Mouse (Mus musculus) liver (tissue): ENCODE measurements at regions not wholly inside any gene's neighbourhood (a gene's known extent, or its start where the extent isn't known, plus 50 kb on each side); places are given as distances from the start of the nearest gene placed in this dataset.
"Not testable (repeated sequence)": the region's sequence is repeated elsewhere in the genome, so short reads cannot be mapped to it uniquely, and the experiment has no call there.

Experiments
- DNase-seq: peaks from one replicate; pipeline ENCODE4 v3.0.0-alpha.2; 2020; ENCODE audit warnings: mixed read lengths

DNA sequence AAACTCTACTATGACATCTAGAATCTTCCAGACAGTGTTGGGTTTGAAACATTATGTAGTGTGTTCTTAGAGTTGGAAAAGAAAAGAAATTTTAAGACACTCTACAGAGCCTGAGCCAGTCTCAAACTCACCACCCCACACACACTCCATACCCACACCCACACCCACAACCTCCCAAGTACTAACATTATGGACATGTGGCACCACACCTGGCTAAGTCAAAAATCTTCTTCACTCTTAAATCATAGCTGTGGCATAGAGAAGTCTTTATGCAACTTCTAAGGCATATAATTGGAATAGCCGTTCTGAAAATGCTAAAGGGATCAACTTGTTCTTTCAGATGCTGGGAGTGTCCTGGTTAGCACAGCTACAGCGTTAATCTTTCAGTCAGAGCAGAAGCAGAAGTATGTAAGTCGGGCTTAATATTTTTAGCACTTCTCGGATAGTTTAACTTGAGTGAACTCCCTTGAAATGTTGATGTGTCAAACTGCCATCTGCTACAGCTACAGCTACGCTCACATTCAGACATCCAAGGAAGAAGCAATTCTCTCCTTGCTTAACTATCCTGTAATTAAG is 68.6 kb upstream of the Creb1 start:
- DNase-seq, result no peak

DNA sequence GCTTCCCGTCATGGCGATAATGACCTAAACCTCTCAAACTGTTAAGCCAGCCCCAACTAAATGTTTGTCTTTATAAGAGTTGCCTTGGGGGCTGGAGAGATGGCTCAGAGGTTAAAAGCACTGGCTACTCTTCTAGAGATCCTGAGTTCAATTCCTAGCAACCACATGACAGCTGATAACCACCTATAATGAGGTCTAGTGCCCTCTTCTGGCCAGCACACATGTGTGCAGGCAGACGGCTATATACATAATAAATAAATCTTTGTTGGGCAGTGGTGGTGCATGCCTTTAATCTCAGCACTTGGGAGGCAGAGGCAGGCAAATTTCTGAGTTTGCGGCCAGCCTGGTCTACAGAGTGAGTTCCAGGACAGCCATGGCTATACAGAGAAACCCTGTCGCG is 70.8 kb upstream of the Creb1 start:
- DNase-seq, result not testable (repeated sequence)

DNA sequence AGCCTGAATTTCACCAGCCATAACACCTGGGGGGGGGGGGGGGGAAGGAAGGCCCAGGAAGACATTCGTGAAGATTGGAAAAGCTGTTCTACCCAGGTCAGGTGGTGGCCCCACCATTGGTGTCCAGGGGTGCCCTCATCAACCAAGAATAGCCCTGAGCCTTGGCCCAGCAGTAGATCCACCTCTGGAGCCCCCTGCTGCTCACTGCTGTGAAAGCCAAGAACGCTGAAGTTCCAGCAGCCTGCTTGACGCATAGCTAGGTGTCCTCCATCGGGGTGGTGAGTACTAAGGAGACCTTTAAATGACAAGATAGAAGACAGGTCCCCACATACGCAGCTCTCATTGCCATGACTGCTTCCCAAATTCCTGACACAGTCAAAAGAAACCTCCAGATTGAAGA is 74.6 kb upstream of the Creb1 start:
- no peak for DNase-seq

DNA sequence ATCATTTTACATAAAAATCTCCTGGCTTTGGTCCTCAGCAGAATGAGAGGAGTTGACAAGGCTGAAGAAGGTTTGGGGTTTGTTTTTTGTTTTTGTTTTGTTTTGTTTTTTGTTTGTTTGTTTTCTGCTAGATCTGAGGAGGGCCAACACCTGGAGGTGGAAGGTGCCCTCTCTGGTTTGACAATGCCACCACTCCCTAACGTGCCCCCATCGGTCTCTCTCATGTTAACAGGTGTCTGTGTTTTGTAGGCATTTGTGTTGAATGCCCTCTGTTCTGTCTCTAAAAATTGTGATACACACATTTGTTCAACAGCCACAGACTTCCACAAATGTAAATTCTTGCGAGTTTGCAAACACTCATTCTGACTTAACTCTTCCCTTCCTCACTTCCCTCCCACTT is 83.3 kb upstream of the Creb1 start:
- DNase-seq, result no peak

DNA sequence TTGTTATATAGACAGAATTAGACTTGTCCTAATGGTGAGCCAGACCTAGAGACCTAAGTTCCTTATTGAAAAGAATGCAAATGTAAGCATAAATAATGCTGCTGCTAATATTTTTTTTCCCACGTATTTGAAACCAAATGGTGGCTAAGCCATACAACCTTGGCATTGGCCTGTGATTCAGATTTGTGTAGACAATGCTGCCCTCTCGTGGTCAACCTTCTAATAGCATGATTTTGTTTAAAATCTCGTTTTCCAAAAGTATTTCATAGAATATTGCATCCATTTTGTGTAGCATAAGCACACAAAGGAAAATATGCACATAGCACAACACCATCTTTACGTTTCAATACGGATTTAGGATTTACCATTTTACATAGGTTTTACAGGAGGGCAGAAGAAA is 84.4 kb upstream of the Creb1 start:
- DNase-seq, result peak; percentile 22

DNA sequence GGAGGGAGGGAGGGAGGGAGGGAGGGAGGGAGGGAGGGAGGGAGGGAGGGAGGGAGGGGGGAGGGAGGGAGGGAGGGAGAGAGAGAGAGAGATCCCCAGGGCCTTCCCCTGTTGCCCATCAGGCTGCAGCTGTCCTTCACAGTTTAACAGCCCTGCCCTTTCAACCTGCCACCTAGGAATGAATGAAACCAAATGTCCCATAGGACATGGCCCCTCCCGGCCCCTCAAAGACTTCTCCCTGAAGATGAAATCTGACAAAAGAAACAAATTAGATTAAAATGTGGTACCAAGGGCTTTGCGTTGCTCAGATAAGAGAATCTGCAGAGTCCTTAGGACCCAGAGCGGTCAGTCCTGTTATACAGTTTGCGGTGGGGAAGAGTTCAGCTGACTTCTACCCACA is 86.0 kb upstream of the Creb1 start:
- DNase-seq, result no peak

DNA sequence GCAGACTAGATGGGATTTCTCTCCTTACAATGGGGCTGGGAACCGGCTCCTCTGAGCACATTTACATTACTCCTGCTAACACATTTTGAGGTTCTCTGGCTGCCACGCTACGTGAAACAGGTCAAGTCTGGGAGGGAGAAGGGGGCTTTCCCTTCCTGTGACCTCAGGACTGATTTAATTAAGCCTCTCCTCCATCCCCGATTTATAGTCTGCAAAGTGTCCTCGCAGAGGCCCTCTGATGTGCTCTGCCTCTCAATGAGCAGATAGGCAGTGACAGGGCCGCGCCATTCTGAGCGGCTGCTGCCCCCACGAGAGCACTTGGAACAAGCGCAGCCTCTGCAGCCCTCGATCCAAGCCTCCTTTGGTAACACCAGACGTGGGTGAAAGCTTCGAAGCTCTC is 86.5 kb upstream of the Creb1 start:
- DNase-seq, result peak; percentile 62

DNA sequence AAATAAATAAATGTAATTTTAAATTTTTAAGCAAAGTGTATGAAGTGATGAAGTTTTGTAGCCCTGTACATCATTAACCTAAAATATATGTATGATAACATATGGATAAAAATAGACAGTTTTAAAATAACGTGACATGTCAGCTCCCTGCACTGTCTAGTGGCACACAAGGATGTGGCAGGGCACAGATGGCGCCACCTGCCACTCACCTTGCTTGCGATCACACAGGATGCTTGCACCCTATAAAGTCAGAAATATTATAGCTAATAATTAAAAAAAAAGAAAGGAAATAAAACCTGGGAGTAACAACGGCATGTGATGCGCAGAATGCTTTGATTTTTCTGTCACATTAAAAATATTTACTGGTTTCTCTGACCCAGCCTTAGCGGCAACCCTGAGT is 89.0 kb upstream of the Creb1 start:
- no peak for DNase-seq

DNA sequence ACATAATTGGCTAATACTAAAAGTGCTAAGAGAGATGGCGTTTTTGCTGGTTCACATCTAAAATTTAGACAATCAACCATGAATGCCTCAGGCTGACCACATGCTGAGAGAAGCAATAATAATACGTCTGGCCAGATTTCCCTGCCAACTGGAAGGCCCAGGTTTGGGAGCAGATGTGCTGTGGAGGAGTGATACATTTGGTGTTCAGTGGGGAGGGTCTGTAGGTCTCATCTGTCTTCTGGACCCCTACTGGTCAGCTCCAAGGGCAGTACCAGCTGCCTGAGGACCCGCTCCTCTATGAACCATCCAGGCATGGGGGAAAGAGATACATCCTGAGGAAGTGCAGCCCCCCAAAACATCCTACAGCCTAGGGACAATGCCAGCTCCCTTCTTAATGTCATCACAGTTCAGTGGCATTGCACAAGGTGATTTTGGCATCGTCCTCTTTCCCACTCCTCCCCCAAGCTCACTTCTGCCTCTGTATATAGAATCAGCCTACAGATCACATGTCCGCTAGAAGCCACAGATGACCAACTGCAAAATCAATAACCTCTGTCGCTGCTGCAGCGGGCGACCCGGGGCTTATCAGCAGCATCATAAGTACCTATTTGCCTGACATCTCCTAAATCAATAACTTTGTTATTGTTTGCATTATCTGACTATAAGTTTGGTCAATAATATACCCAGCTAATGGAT is 90.1 kb upstream of the Creb1 start:
- no peak for DNase-seq

DNA sequence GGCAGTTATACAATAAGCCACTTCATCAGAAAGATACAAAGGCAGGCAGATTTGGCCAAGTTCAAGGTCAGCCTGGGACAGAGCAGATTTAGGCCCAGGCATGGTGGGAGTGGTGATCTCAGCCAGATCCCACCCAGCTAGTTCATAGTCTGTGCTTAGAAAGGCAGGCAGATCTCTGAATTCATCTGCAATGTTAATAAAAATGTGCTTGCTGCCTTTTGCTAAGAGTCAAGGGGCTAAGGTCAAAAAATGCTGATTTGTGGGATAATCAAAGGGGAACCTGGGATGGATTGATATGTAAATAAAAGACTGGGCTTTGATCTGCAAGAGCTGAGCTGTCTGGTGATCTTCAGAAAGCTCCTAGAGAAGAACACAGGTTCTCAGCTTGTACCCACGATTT is 109.2 kb upstream of the Creb1 start:
- DNase-seq, result no peak

DNA sequence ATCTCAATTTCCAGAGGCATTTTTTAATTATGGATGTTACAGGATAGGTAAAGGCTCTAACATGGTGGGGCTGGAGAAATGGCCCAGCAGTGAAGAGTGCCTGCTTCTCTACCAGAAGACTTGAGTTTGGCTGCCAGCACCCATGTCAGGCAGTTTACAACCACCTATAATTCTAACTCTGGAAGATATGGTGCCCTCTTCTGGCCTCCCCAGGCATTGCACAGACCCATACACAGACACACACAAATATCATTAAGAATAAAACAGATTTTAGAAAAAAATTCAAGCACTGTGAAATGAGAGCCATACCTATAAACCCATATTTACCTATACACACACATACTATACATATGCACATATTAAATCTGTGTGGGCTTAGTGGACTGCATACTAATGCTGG is 113.9 kb upstream of the Creb1 start:
- peak; percentile 9 for DNase-seq

DNA sequence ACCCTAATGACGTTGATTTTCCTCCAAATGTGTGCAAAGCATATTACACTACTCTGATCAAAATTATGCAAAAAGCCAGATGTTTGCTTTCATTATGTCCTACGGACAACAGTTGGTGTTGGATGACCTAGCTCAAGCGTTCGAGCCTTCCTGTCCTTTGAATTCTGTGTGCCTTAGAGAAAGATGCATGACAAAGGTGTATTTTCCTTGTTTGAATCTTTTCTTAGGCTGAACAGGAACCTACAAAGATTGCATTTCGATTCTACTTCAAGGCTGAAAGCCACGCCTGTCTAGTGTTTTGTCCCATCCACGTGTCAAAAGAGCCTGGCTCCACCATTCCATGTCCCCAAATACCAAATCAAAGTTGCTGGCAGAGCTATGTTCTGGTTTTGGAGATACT is 116.5 kb upstream of the Creb1 start:
- no peak for DNase-seq

DNA sequence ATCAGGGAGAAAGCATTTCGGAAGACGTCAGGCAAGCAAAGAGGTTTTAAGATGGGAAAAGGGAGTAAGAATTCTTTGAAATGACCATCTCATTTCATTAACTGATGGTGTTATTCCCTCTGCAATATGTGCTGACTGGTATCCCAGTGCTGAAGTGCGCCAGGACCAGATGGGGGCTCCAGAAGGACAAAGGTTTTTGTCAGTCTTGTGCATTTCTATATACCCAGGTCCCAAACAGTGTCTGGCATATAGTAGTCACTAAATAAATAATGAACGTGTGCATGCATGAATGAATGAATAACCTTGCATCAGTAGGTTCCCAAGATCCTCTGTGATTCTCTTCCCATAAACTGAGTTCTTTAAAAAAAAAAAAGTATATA is 119.3 kb upstream of the Creb1 start:
- DNase-seq, result no peak

DNA sequence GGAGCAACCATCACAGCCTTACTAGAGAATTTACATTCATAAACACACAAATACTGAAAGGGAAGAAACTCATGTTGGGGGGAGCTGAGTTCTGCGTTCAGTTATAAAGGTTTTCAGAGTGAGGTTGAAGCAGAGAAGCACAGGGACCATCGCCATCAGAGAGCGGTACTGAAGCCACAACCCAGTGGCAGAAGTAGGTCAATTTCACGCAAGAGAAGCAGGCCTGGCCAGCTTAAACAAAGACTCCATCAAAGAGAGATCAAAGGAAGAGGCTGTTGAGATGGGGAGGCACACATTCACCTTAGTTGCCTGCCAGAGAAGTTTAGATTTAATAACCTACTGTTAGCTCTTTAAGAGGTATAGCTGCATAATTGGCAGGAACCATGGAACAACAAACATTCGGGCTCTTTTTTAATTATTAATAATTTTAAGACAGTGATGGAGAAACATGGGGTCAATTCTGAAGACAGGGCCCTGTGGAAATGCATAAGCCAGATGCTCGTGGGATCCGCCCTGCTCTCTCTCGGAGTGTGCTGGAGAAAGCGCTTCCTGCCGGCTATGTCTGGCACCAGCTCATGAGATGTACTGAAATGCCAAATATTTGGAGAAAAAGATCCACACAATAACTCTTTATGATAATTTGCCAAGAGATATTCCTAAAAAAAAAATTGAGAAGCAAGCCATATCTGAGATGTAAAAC is 119.8 kb upstream of the Creb1 start:
- DNase-seq, result no peak

DNA sequence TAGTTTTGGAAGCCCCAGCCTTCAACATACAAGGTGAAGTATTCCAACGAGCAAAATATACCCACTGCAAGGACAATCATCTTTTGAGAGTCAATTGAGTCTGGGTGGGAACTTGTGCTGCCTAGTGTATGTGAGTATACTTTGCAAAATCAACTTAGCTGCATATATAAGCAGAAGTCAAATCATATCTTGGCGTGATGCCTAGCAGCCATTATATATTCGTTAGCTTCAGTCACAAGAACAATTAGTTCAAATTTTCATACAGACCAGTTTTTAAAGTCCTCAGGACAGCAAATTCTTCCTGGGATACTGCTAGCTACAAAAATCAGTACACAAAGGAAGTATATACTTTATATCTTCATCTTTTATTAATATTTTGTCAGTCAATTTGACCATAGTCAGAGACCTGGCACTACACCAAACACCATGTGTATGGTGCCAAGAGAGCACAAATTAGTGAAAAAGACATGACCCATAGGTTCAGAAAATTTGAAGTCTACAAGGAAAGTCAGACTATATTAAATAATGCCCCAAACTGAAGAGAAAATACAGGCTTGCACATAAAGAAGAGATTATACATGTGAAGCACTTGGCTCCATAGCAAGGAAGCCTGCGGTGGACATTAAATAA is 120.5 kb upstream of the Creb1 start:
- no peak for DNase-seq

DNA sequence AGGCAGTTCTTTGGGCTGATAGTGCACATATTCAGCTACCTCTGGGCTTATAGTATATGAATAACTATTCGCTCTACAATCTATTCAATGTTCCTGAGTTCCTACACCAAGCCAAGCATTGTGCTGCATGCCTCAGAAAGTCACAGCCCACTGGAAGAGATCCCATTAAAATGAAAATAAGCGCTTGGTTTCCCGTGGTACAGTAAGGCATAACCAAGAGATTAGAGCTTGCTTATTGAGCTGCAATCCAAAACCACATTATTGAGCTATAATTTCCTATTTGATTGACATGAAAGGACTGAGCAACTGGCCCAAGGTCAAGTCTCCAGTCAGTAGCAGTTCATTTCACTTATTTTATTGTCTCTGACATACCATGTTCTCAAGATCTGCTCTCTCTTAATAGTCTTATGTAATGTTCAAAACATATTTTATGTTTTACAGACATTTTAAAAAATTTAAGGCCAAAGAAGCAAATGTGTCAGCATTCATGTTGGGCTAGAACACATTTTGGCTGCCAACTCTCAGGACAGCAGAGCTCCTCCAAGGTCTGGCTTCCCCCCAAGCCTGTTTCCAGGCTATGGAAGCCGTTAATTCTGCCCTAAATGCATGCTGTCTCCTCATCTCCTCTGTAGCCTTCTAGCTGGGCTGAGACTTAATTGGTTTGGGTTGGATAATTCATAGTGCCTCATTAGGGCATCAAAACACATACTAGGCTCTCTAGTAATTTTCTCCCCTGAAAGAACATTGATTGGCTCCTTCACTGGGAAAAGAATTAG is 123.5 kb upstream of the Creb1 start:
- DNase-seq, result no peak

DNA sequence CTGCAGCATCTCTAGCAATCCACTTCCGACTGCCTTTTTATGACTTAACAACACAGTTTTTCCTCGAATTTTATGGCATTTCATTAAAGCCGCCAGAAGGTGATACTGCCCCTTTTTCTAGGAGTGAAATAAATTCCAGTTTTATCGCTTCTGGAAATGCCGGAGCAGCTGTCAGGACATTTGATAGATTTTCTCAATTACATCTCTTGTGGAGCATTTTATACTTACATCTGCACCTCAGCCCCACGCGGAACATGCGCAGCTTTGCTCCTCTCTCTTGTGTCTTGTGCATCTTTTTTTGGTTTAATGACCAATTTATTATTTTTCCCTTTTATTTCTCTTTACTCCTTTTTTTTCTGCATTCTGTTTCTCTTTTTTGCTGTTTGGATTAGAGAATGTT is 140.9 kb upstream of the Creb1 start:
- DNase-seq, result no peak

DNA sequence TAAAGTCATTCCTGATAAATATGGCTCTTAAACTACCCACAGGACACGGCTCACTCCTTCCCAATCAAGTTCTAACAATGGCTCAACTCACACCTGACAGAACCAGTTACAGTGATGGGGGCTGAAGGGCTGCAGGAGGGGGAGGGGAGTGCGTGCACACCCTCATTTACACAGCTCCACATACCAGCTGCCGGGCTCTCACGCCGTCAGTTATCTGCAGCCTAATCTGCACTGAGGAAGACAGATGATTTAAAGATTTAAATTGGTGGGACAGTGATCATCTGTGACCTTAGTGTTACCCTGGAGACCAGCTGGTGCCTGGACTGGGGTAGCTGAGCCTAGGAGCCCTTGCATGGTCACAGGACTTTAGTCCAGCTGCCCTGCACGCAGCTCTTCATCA is 151.2 kb upstream of the Creb1 start:
- no peak for DNase-seq

DNA sequence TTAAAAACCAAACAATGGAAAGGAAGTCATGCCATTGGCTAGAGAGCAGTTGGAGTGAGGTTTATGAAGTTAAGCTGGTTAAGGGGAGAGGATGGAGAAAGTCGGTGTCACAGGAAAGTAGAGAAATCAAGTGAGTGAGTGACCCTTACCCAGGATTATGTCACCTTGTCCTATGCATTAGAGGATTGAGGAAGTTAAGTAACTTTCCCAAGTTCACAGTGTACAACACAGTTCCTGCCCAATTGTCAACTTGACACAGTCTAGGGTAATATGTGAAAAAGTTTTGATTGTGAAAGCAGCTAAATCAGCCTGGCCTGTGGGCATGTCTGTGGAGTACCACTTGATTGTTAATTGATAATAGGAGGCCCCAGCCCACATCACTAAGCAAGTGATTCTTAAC is 156.0 kb upstream of the Creb1 start:
- not testable (repeated sequence) for DNase-seq

DNA sequence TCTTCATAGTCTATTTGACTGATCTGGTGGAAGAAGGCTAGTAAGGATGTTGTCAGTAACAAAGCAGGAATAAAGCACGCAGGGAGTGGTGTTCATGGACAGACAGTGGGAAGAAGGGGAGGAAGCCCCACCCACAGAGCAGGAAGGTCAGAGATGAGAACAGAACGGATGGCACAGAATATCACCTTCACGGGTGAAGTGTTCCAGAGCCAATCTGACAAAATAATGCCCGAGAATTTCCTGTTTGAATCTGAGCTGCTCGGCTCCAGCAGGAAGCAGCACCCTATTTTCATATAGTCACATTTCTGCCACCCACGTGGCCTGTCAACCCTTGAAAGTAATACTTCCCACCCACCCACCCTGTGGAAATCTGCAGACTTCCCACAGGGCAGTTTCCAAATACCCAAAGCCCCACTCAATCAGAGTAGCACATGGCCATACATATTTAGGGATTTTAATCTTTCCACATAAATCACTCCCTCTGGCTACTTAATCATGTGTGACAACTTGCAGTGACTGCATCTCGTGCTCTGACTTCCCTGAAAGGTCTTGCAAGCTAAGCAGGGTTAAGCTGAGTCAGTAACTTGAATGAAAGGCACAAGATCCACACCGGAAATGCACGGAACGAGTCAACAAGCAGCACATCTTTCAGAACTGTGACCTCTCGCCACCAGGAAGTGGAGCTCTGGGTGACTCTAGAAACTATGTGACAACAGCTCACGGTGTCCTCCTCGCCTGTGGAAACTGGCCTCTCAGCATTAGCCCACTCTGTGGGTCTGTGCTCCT is 158.0 kb upstream of the Creb1 start:
- DNase-seq, result no peak

DNA sequence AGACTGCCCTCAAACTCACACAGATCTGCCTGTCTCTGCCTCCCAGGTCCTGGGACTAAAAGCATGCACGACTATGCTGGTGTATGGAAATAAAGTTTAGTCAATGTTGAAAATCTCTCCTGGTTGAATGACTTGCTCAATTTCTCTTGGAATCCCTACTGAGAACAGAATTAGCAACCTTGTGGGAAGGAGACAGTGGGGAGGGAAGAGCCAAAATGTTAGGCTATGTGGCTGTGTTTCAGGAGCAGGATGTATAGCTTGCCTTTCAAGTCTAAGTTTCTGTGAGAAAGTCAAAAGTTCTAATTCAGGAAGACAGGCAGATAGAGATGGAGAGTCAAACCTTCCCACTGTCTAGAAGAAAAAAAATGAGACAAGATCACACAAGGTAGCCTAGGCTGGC is 168.3 kb upstream of the Creb1 start:
- no peak for DNase-seq

DNA sequence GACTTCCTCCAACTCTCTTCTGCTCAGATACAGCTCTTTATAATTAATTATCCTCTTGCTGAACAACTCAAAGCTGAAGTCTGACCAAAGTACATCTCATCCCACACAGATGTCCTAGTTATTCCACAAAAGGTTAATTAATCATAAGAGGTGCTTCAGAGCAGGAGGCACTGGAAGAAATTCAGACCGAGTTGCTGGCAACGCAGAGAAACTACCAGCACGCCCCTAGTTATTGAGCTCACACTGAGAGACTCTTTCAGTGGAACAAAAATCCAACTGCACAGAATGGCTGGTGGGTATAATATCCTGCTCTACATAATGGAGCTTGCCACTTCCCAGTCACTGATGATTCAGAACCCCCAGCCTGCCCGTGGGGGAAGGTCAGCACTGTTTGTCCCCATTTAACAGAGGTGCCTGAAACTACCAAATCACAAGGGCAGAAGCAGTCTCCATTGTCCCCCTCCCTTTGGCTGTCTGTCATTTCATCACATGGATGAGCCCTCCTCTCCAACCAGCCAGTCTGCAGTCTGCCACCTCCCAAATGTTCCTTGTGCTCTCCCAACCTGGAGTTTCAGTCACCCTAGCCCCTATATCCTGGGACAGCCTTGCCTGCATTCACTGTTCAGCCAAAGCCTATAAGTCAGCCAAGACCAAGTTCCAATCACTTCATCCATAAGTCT is 170.3 kb upstream of the Creb1 start:
- DNase-seq, result no peak
